Mouse (Mus musculus) yolk sac, embryonic 10.5 days (tissue): ENCODE results near the gene Cdk19.
"Not testable (repeated sequence)": the region's sequence is repeated elsewhere in the genome, so short reads cannot be mapped to it uniquely, and the experiment has no call there.

Source experiments
- DNase-seq: peaks from one replicate; pipeline ENCODE4 v3.0.0-alpha.2; 2017; ENCODE audit warnings: low spot score

Cdk19 gene

DNA sequence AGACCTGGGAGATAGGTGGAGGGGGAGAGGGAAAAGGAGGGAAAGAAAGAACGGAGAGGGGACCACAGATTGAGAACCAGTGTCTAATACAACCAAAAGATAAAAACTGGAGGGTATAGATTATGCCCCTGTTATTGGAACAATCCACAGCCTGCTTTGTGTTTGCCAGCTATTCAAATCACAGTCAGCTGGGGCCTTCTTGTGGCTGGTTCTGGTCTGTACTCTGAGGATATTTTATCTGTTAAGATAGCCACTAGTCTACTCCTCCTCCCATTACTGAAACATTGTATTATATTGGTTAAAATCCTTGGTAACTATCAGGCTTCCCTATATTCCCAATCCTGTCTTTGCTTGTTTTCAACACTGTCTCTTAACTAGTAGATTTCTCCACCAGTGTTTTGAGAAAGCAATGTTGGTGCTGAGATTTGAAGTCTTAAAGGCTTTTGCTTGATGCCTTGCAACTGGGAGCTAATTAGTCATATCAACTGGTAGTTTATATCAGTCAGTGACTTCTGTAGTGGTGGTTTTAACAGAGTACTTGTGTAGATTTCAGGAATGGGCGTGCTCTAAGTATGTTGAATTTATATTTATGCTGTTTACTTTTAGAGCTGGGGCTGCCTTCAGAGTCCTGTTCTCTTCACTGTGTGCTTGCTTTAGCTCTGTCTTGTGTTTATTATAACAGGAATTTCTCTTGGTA is 54.2 kb downstream of the Cdk19 start:
- DNase-seq: no peak

DNA sequence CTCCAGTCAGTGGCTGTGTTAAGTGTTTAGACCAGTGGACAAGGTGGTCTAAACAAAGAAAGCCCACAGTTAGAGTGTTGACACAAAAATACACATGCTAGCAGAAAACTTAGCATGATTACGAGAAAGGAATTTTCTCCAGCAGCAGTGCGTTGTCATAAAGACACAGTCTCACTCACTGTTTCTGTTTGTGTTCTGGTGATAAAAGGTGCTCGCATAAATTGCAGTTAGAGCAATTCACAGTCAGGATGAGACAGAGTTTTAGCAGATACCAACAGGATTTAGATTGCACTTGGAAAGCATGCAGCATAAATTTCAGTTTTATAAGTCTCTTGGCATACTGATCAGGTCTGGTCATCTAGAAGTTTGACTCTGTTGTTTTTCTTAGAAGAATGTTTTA is 59.5 kb downstream of the Cdk19 start:
- DNase-seq: no peak

DNA sequence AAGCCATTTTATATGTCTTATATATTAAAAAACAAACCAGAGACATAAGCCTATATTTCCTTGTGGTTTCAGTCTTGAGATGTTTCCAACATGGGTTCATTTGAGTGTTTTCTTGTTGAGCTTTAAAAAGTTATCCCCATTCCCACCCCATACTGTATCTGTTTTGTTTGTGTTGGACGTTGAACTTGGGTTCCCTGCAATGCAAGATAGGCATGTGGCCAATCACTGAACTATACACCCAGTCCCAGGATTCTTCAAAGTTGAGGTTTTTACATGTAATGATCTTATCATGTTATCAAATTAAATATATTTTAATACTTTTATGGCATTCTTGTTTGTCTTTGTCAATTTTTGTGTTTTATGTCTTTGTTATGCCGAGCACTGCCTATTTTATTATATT is 60.0 kb downstream of the Cdk19 start:
- DNase-seq: no peak

DNA sequence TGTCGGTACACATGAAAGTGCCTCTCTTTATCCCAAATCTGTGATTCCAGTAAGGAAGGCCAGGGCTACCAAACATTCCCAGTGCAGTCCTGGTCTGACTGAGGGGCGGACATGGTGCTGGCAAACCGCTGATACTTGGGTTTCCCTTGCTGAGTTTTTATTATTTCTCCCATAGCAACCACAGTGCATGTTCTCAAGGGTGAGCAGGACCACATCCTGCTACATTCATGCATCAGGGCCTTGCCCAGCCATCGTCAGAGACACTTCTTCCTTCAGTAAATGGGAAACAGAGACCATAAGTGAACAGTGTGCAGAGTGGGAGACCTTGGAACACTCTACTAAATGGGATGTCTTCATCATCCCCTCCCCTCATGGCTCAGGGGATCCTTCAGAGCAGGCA is 60.9 kb downstream of the Cdk19 start:
- DNase-seq: no peak

DNA sequence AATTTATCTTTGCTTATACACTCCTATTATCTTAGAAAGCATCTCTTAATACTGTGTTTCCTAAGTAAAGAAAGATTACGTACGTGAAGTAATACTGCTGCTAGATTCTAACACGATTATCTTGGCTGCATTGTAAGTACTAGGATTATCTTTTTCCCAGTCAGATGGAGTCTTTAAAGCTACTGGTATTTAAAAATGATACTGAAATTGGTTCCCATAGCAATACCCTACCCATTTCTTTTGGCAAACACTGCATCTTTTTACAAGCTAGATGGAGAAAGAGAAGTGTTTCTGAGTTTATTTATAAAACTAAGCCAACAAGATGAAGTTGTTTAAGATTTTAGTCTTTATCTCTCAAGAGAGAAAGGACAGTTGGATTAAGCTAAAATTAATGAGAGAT is 67.3 kb downstream of the Cdk19 start:
- no peak for DNase-seq

DNA sequence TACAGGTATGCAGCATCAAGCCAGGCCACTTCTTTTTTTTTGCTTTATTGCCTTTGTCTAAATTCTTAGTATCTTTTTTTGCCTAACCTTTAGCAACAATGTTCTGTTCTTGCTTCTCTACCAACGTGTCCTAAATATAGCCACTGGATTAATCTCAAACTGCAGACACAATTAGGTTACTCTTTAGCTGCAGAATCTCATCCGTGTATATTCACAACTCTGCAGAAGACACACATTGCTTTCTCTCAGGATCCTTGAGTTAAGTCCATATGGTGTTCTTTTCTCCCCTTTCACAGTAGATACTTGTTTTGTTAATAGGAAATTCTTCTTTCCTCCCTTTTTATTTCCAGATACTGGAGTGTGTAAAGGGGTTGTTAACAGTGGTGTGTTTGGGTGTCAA is 70.0 kb downstream of the Cdk19 start:
- DNase-seq: no peak

DNA sequence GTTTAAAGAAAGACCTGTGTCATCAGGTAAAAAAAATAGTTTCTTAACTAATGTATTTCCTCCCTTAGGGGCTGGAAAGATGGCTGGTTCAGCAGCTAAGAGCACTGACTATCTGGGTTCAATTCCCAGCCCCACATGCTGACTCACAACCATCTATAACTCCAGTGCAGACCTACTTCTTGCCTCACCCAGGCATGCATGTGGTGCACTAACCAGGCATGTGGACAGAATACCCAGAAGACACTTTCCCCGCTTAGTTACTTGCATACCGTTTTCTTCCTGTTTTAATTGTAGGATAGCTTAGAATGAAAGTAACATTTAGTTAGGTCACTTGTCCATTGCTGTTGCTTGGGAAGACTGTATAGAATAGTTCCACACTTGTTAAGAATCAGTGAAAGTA is 72.0 kb downstream of the Cdk19 start:
- DNase-seq: no peak

DNA sequence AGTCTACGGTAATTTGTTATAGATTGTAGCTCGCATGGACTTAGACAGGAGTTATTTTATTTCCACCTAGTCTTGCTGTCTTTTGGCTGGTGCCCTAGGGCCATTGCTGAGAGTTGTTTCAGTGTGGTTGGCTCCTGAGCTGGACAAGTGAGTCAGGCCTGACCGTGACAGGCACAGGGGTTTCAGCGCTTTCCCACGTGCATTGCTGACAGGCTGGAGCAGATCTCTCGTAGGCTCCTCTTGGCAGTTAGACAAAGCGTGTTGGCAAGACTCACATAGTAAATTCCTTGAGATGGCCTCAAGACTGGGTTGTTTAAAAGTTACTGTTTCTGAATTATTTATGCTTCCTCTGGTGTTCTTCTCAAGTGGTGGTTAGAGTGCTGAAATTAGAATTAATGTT is 77.6 kb downstream of the Cdk19 start:
- no peak for DNase-seq

DNA sequence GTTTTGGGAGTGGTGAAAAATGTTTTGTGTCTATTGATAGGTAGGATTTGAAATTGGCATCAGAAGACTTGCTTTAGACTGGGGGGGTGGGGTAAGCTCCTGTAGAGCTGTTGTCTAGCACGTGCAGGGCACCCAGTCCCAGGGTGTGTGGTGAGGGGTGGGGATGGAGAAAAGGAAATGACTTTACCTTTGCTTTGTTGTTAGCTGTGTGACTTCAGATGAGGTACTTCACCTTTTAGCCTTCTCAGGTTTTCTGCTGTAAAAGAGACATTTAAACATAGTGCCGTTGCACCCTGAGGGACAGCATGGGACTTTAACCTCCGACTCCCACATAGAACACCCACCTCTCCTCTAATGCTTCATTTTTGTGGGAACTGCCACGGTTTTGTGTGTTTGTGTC is 80.5 kb downstream of the Cdk19 start:
- no peak for DNase-seq

DNA sequence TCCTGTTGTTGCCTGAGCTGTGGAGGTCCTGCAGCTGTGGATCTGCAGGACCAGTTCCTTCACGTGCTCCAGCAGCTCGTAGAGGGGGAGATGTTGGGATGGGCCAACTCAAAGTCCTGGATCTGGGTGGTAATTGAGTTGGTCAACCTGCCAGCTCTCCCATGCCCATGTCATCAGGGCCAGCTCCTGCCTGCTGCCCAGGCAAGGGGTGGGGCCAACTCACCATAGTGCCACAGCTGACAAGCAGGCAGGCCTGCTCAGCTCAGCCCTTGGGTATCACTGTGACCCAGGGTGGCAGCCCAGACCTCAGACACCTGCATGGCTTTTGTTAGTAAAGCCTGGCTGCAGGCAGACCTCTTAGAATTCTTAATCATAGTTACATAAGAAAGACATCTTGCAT is 81.3 kb downstream of the Cdk19 start:
- no peak for DNase-seq

DNA sequence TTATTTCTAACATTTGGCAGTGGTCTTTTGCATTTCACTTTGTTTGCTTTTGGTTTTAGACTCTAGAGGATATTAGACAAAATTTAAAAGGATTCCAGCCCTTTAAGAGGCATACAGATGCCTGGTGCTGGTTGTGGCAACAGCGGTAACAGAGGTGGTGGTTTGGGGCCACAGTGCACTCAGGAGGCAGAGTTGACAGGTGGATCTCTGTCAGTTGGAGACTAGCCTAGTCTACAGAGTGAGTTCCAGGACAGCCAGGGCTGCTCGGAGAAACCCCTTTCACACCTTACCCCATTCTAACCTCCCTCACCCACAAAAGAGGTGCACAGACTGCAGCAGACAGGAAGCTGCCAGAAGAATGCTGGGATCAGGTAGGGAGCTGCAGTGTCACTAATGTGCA is 82.4 kb downstream of the Cdk19 start:
- no peak for DNase-seq

DNA sequence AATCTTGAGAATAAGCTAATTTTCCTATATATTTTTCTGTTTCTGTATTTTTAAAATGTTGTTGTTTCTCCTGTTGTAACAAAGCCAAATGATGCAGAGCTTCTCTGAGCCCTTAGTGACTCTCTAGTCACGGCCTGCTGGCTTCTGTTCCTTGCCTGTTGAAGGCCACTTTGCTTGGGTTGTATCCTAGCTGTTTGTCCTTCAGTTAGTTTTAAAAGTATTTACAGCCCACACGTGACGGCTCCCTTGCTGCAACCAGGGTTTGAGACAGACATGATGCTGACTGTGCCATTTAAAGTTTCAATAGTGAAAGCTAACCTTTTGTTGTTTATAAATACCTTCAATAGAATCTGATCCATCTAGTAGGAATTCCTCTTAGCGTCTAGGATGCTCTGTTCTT is 83.3 kb downstream of the Cdk19 start:
- peak; percentile 36 for DNase-seq

DNA sequence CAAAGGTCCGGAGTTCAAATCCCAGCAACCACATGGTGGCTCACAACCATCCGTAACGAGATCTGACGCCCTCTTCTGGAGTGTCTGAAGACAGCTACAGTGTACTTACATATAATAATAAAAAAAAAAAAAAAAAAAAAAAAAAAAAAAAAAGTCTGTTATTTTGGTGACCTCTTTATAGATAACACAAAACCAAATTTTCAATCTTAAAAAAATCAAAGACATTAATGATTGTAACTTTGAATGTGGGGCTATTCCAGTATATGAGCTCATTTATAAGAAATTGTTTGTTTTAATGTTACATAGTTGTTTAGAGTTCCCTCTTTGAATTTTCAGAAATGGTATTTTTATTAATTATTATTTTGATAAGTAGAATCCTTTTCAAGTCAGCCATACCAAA is 85.1 kb downstream of the Cdk19 start:
- not testable (repeated sequence) for DNase-seq

DNA sequence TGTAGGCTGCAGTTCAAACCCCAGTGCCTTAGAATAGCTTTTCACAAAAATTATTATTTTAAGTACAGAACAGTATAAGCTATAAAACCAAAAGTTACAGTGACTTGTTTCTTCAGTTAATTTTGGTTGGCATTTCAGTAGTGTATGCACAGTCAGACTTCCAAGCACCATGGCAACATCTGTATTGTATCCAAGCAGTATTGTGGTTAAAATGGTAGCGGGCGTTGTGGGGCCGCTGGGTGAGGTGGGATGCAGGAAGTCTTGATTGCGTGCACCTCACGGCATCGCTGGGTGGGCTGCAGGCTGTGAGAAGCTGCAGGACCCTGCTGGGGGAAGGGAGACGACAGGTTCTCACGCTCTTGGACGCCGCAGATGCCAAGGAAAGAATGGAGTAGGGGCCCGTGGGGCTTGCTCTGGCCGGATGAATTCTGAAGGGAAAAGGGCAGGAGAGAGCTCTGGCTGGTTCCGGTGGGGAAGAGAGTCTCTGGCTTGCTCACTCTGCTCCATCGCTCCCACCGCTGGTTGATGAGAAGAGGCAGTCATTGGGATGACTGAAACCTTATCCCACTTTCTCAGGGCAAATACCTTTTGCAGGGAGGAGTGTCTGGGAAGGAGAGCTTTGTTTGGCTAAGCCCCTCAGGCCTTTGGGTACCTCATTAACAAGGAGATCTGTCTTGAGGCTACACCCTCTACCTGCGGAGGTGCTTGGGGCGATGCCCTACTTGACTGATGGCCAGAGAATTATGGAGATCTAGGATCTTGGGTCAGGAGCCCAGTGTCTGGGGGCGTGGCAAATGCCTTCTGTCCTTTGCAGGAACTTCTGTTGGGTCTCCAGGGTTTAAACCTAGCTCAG is 86.1 kb downstream of the Cdk19 start:
- no peak for DNase-seq

DNA sequence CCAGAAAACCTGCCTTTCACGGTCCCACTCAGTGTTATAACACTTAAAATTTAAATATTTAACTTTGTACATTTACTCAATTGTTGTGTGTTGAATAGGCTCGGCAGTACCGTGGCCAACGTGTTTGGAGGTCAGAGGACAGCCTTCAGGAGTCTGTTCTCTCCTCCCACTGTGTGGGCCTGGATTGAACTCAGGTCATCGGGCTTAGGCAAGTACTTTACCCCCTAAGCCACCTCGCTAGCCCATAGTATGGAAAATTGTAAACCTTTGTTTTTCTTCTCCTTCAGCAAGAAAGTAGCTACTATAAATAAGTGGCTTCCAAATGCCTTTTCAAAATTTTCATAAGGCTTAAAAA is 86.7 kb downstream of the Cdk19 start:
- DNase-seq: peak; percentile 32

DNA sequence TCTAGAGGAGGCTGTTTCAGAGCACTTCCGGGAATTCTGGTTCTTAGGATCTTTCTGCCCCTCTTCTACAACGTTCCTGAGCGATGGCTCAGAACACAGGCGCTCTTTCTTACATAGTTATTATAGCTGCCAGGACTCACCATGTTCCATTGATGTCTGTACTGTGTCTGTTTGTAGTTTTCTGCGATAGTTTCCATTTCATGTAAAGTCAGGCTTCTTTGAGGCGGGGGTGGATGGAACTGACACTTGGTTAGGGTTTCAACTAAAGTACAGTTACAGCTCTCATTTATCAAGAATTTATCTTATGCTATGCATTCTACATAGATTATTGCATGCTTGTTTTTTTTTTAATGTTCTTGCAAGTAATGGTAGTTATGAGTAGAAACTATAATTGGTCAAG is 89.3 kb downstream of the Cdk19 start:
- no peak for DNase-seq

DNA sequence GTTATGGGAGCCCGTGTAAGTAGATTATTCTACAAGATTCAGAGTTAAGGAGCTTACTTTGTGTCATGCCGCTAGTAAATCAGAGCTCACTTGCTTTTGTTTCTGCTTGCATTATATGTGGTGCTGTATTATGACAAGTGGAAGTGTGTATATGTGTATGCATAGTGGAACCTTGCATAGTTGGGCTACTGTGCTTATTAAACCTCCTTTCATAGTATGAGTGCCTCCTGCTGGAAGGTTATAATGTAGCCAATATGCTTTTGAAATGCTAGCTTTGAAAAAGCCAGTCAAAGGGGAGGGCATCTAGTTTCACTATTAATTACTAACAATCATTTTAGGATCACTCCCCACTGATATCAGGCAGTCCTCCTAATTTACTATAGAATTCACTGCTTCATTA is 89.7 kb downstream of the Cdk19 start:
- DNase-seq: no peak

DNA sequence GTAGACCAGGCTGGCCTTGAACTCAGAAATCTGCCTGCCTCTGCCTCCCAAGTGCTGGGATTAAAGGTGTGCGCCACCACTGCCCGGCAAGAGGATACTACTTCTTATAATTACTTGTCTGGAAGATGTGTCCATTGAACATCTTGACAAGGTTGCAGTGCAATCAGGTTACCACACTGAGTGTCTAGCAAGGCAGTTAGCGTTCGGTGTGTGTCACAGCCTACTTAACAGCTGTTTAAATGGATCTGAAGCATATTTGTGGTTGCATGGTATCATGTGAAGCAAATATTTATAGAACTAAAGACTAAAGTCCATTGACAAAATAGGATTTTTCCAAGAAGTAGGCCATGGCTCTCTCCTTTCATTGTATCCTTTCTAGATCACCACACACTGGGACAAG is 90.8 kb downstream of the Cdk19 start:
- no peak for DNase-seq

DNA sequence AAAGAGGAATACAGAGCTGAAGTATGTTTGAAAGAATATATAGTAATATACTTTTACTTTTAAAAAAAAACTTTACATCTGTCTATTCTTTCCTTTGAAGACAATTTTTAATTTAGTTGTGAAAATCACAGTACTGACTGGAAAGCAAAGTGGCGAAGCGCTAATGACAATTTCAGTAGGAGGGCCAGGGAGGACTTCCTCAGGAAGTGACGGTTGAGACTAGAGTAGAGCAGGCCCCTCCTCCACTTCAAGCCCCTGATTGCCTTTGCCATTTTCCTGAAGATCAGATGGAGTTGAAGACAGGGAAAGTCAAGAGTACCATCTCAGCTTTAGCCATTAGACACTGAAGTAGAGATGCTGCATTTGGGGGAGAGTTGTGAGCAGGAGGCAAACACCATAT is 92.6 kb downstream of the Cdk19 start:
- no peak for DNase-seq

DNA sequence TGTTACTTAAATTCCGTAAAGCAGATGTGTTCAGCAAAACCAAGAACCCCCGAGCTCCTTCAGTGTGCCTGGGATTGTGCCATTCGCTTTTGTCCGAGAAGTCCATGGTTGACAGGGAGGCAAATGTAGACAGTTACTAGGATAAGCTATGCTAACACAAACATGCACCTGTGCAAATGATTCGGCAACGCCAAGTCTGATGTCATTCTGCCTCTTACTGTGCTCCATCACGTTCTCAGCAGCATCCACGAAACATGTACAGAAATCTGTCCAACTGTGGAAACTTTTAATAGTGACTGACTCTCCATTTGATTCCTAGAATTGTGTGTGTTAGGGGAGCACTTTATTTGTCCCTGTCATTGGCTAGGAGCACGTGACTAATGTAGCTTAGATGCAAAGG is 93.0 kb downstream of the Cdk19 start:
- DNase-seq: no peak

DNA sequence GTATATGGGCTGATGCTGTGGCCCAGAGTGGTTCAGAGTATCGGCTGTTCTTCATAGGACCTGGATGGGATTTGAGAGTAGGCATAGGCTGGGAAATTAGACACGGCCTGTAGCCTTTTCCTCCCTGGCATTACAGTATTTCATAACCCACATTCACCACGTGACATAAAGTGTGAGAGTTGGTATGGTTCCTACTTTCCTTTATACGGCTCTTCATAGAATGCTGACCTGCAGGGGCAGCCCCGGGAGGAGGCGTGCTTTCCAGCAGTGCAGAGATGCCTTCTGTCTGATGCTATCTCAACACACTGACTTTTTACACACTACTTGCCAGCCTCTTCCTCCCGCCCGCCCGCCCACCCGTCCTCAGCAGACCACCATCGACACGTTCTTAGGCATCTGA is 96.0 kb downstream of the Cdk19 start:
- DNase-seq: no peak

DNA sequence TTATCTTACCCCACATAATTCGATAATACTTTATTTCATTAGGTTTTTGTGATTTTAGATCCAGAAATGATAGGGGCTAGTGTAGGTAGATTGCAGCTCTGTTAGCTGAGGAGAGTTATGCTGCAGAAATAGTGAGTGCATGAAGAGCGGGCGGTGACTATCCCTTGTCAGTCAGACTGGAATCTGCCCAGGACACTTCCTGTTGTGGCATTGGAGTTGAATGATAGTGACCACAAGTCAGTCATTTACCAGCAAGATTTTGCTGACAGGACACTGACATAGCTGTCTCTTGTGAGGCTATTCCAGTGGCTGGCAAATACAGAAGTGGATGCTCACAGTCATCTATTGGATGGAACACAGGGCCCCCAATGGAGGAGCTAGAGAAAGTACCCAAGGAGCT is 97.8 kb downstream of the Cdk19 start:
- peak; percentile 42 for DNase-seq

DNA sequence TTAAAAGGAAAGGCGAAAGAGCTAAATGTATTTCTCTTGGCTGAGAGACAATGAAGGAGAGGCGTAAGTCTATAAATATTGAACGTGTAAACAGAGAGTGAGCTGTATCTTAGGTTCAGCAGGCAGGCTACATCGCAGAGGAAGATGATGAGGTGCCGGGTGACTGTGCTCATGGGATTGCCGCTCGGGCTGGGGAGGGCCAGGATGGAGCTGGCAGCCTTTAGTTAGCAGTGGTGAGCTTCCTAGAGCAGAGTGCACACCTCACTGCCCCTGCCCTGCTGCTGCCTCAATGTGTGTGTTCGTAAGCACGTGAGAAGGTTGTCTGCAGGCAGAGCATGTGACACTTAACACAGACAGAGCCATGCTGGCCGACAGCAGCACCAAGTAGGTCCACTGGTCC is 101.4 kb downstream of the Cdk19 start:
- no peak for DNase-seq

DNA sequence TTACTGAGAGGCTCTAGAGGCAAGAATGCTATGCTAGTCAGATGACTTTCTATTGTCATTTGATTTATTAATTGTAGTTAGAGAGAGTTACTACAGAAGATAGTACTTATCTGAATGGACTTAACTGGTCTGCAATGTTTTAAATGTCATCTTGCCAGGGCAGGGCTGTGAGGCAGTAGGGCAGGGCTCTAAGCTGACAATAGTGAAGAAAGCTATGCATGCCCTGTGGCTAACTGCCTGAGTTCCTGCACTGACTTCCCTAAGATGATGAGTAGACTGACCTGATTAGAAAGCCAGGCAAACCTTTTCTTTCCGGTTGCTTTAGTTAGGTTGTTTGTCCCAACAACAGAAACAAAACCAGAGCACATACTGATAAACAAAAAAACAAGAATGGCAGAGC is 102.7 kb downstream of the Cdk19 start:
- no peak for DNase-seq
